Mouse (Mus musculus): ENCODE measurements at regions not wholly inside any gene's neighbourhood (a gene's known extent, or its start where the extent isn't known, plus 50 kb on each side); places are given as distances from the start of the nearest gene placed in this dataset.
"Not testable (repeated sequence)": the region's sequence is repeated elsewhere in the genome, so short reads cannot be mapped to it uniquely, and the experiment has no call there.

DNA sequence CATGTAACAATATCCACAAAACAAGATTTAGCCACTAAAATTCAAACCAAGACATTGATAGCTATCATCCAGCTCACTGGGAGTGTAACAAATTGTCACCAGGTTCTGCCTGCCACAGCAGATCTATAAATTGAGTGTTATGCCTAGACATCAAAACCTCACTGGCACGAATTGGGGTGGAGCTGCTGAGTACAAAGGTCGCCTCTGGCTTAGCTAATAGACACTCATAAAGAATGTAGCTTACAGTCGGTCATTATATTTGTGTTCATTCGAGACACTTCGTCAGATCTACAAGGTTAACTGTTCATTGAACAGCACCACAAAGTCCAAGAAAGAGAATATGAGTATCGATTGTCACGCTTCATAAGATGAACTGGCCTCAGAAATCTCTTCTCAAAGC lies 1121.3 kb downstream of the Galc start:
- Histone ChIP-seq H3K27me3 (ENCODE audit: control insufficient read depth, insufficient read depth, low read length) (no peaks in the 10 kb centered on the region), H3K9ac (ENCODE audit: low read length) (no peak overlapping the region), H3K9me3 (replicated peaks; ENCODE audit: control insufficient read depth, low read length) (no peaks in the 10 kb centered on the region), H3K4me2 (ENCODE audit: low read depth, low read length) (no peak overlapping the region), H3K27ac (ENCODE audit: low read length) (no peak overlapping the region), H3K36me3 (ENCODE audit: control insufficient read depth, insufficient read depth, low read length) (no peaks in the 10 kb centered on the region), H3K4me1 (ENCODE audit: control insufficient read depth, insufficient read depth, low read length) (no peaks in the 10 kb centered on the region), H3K4me3 (replicated peaks; ENCODE audit: low read length) (no peak overlapping the region)
- no peak for ATAC-seq (ENCODE audit: insufficient read depth, low FRiP score)
- WGBS, result 56% methylated on average over 7 of the region's 7 CpGs

DNA sequence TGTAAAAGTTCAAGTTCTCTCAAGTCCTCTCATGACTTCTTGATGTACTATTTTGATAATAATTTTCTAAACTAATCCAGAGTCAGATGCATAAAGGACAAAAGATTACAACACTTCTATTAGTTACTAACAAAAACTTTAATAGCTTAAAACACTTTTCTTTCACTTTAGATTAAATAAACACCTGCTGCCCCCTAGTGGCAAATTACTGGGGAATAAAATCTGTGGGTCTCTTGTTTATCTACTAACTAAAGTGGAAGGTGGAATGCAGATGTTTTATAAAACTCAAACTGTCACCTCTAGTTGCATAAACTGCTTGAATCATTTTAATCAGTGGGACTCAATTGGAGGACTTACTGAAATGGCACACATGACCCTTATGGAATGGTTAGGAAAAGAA lies 1129.0 kb downstream of the Galc start:
- Histone ChIP-seq H3K27ac (ENCODE audit: low read length) (no peak overlapping the region), H3K9ac (ENCODE audit: low read length) (no peak overlapping the region), H3K4me2 (ENCODE audit: low read depth, low read length) (no peak overlapping the region), H3K4me3 (replicated peaks; ENCODE audit: low read length) (no peak overlapping the region), H3K9me3 (replicated peaks; ENCODE audit: control insufficient read depth, low read length) (no peaks in the 10 kb centered on the region), H3K36me3 (ENCODE audit: control insufficient read depth, insufficient read depth, low read length) (no peaks in the 10 kb centered on the region), H3K4me1 (ENCODE audit: control insufficient read depth, insufficient read depth, low read length) (no peaks in the 10 kb centered on the region), H3K27me3 (ENCODE audit: control insufficient read depth, insufficient read depth, low read length) (no peaks in the 10 kb centered on the region)
- ATAC-seq (ENCODE audit: insufficient read depth, low FRiP score), result no peak

DNA sequence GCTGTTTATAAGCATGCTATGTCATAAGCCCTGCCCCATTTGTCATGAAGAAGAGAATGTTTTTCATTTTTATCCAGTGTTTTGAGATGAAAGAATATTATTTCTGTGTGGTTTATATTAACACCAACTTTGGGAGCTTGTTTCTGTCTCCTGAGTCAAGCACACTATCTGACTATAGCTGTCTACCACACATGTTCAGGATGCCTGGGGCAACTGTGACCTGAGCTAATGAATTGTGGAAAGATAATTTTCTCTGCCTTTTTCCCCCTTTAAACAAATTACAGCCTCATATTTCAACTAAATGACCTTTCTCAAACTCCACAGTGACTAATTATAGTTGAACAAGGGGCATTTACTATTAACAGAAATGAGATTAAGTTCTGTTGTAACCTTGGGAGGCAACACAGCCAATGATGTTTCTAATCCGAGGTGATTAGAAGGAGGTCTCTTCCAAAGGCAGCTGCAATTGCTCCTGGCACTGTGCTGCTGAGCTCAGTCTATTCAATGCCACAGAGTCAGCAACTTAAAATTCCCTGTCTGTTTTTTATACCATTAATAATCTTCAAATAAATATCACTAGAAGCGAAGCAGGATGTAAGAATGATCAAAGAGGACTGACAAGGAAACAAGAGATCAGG lies 1168.6 kb downstream of the Galc start:
- no peaks in the 10 kb centered on the region for H3K4me1 ChIP-seq (ENCODE audit: control insufficient read depth, insufficient read depth, low read length)
- no peaks in the 10 kb centered on the region for H3K36me3 ChIP-seq (ENCODE audit: control insufficient read depth, insufficient read depth, low read length)
- H3K27ac ChIP-seq (ENCODE audit: low read length), result no peak overlapping the region
- H3K9me3 ChIP-seq (replicated peaks; ENCODE audit: control insufficient read depth, low read length), result no peaks in the 10 kb centered on the region
- no peak overlapping the region for H3K4me2 ChIP-seq (ENCODE audit: low read depth, low read length)
- H3K27me3 ChIP-seq (ENCODE audit: control insufficient read depth, insufficient read depth, low read length), result no peaks in the 10 kb centered on the region
- H3K9ac ChIP-seq (ENCODE audit: low read length), result no peak overlapping the region
- no peak for ATAC-seq (ENCODE audit: insufficient read depth, low FRiP score)
- H3K4me3 ChIP-seq (replicated peaks; ENCODE audit: low read length), result no peak overlapping the region
- WGBS, result 42% methylated on average over 2 of the region's 2 CpGs

DNA sequence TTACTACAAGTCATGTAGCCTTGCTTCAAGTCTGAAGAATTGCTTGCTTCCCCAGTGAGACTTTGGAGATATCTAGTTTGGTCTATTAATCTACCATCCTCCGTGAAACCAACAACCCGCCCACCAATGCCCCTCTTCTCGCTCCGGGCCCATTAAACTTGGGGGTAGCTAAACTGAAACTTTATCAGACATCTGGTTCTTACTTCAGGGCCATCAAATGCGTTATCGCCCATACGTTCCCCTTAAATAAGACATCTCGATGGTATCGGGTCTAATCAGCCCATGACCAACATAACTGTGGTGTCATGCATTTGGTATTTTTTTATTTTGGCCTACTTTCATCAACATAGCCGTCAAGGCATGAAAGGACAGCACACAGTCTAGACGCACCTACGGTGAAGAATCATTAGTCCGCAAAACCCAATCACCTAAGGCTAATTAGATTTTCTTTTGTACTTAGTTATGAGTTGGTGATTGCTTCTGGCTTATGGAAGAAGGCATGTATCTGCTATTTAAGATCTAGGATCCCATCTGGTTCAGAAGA lies 1197.8 kb downstream of the Galc start:
- H3K4me1 ChIP-seq (ENCODE audit: control insufficient read depth, insufficient read depth, low read length); H3K9me3 ChIP-seq (replicated peaks; ENCODE audit: control insufficient read depth, low read length); H3K27ac ChIP-seq (ENCODE audit: low read length); H3K36me3 ChIP-seq (ENCODE audit: control insufficient read depth, insufficient read depth, low read length); H3K9ac ChIP-seq (ENCODE audit: low read length); H3K27me3 ChIP-seq (ENCODE audit: control insufficient read depth, insufficient read depth, low read length); H3K4me2 ChIP-seq (ENCODE audit: low read depth, low read length); H3K4me3 ChIP-seq (replicated peaks; ENCODE audit: low read length): not testable (repeated sequence)
- peak; percentile 100 for ATAC-seq (ENCODE audit: insufficient read depth, low FRiP score)
- 89% methylated on average over 10 of the region's 13 CpGs for WGBS

DNA sequence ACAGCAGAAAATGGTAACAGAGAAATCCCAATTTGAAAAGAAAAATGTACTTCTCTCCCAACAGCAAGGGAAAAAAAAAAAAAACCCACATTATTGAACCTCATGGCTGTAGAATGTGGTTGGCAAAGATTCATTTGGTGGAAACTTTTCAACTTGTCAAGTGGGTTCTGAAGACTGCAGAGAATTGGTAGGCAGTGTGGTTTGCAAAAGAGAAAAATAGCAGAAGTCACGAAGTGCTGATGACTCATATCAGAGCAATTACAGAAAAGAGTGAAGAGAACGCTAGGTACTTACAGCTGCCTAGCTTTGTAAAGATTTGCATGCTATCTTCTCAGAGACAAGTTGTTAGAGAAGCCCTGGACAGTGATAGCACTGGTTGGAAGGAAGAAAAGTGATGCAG lies 1211.6 kb downstream of the Galc start:
- H3K4me3 ChIP-seq (replicated peaks; ENCODE audit: low read length), result no peak overlapping the region
- H3K4me1 ChIP-seq (ENCODE audit: control insufficient read depth, insufficient read depth, low read length), result no peaks in the 10 kb centered on the region
- no peak overlapping the region for H3K9ac ChIP-seq (ENCODE audit: low read length)
- H3K27me3 ChIP-seq (ENCODE audit: control insufficient read depth, insufficient read depth, low read length), result no peaks in the 10 kb centered on the region
- no peak for ATAC-seq (ENCODE audit: insufficient read depth, low FRiP score)
- no peaks in the 10 kb centered on the region for H3K9me3 ChIP-seq (replicated peaks; ENCODE audit: control insufficient read depth, low read length)
- WGBS, result 64% methylated on average over 2 of the region's 2 CpGs
- no peaks in the 10 kb centered on the region for H3K36me3 ChIP-seq (ENCODE audit: control insufficient read depth, insufficient read depth, low read length)
- no peak overlapping the region for H3K27ac ChIP-seq (ENCODE audit: low read length)
- H3K4me2 ChIP-seq (ENCODE audit: low read depth, low read length), result no peak overlapping the region

Data from stomach, embryonic 16.5 days (tissue).